Mouse (Mus musculus): ENCODE results near the gene Rnf6. TPM values are rescaled to one million over a fixed set of nuclear protein-coding genes. Genes with fewer than 3 reads are reported as not detected.

The Rnf6 gene
- polyA plus RNA-seq (2015; fragmentation: Nextera tagmentation; extraction: Ambion mirVana): 28.7 and 47.3 TPM in 2 replicates

DNA sequence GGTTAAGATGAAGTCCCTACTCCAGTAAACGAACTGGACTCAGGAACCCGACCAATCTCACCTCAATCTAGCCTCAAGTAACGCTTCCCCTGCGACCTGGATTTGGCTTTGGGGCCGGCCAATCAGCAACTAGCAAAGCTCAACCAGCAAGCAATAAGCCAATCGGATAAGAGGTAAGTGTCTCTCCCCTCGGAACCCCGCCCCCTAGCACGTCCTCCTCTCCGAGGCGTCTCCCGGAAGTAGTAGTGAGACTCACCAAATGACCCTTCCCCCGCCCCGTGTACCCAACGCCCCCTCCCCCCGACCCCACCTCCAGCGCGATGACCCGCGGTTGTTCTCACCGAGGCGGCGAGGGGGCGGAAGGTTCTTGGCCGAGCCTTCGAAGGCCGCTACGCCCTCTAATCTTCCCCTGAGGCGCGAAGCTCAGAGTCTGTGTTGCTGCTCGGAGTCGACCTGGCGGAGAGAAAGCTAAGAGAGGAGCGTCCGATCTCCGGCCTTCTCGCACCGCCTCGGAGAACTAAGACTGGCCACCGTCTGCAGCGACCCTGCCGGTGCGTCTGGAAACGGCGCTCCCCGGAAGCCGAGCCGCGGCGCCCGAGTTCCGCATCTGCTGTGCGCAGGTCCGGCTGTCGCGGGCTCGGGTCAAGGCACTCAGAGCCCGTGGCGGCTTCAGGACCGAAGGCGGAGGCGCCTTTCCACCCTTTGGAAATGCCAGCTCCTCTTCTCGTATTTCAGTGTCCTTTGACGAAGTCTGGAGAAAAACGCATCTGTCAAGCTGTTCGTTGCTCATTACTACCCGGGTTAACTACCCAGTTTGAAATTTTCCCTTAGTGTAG, at the start of gene Rnf6:
TSS of gene Rnf6 (minus strand) at position 677 of the 836 bp plus-strand sequence.

DNA sequence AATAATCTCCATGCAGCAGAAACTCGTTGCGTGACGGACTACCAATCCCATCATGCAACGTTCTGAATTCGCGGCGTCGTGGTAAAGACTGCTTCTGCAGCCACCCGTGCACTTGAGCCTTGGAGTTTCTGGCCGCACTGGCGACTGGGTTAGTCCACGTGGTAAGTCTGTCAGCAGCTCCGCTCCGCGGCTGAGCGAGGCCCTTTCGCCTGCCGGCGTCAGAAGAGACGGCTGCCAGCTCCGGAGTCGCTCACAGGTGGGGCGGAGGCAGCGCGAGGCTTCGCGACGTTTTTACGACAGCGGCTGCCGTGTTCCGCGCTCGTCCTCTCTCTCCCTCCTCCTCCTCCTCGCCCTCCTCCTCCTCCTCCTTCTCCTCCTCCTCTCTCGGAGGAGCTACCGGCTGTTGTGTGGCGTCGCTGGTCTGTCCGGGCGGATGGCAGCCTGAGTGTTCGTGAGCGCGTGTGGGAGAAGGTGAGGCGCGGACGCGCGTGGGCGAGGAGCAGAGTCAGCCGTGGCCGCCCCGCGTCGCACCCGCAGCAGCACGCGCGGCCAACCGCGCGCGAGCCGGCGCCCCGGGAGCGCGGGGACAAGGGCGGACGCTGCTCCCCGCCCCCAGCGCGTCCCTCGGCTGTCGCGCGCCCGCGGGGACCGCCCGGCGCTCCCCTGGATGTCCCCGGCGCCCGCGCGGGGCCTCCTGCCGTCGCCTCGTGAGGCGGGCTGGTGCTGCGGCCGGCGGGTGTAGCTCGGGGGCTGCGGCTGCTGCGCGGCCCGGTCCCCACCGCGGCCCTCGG, 9.7 kb upstream of the Rnf6 start, which contains the start of gene Cdk8:
TSS of gene Cdk8 (plus strand) at position 367 of the 791 bp plus-strand sequence.

GRCm38 (mm10) chr5:146185204-146185603, 36.2 kb downstream of the Rnf6 start, which contains the start of gene 1700001J03Rik:
Gene 1700001J03Rik (minus strand): TSS chr5:146185304.

GRCm38 (mm10) chr5:146170621-146171020, 50.7 kb downstream of the Rnf6 start, which contains the start of gene Gm6309:
Gene Gm6309 (minus strand): TSS chr5:146170721.

DNA sequence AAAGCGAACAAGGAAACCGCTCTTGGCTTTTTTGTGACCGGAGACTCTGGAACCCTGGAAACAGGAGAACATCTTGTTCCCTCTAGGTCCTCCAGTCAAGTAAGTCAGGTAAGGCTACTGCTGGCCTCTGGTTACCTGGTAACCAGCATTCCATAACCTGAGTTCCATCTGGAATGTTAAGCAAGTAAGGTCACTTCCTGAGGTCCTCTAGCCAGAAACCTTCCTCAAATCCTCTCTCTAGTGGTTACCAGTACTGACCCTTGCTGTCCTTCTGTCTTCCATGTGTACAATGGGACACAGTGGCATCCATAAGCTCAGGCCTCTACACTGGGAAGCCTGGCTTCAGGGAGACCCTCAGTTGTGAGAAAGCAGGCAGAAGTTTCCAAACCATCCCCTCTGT, 60.9 kb downstream of the Rnf6 start, which contains the start of gene Gm5565:
TSS of gene Gm5565 (minus strand) at position 101 of the 400 bp plus-strand sequence.

Other genes with a start within 250 kb of the Rnf6 start
- gene Cyp3a25, start 211.9 kb downstream of the Rnf6 start, polyA plus RNA-seq (2015; fragmentation: Nextera tagmentation; extraction: Ambion mirVana): 8.2 and 12.2 TPM in 2 replicates
- 0.51 and 0.79 TPM in 2 replicates for gene Cyp3a59, start 142.3 kb downstream of the Rnf6 start, polyA plus RNA-seq (2015; fragmentation: Nextera tagmentation; extraction: Ambion mirVana)
- not detected in 2 replicates for gene Gm5565, start 61.0 kb downstream of the Rnf6 start, polyA plus RNA-seq (2015; fragmentation: Nextera tagmentation; extraction: Ambion mirVana)
- gene Gm6309, start 50.8 kb downstream of the Rnf6 start, polyA plus RNA-seq (2015; fragmentation: Nextera tagmentation; extraction: Ambion mirVana): not detected in 2 replicates
- not detected in 2 replicates for gene 1700001J03Rik, start 36.3 kb downstream of the Rnf6 start, polyA plus RNA-seq (2015; fragmentation: Nextera tagmentation; extraction: Ambion mirVana)
- 13.2 and 26.5 TPM in 2 replicates for gene Cdk8, start 9.7 kb upstream of the Rnf6 start, polyA plus RNA-seq (2015; fragmentation: Nextera tagmentation; extraction: Ambion mirVana)
- gene Wasf3, start 163.4 kb upstream of the Rnf6 start, polyA plus RNA-seq (2015; fragmentation: Nextera tagmentation; extraction: Ambion mirVana): 4.0 and 4.9 TPM in 2 replicates